Mouse (Mus musculus) G1E (cell line): ENCODE data around the gene Gm11273.

ENCODE experiments used
- CTCF ChIP-seq: IDR thresholded peaks from 2 replicates; pipeline ENCODE4 v1.5.1; 2012; ENCODE audit warnings: low read depth, low read length, inconsistent platforms, mixed read lengths
- GATA1 ChIP-seq: IDR thresholded peaks from 2 replicates; pipeline ENCODE4 v1.6.1; 2012; ENCODE audit warnings: borderline replicate concordance, low read length, inconsistent platforms, mixed read lengths

- TF ChIP-seq CTCF = no peak
- no peak for TF ChIP-seq GATA1
Observed at GRCm38 (mm10) chr13:21453042-21453441, 48.2 kb downstream of the Gm11273 start.
